Mouse (Mus musculus): ENCODE measurements around the gene Dram1. TPM values are rescaled to one million over a fixed set of nuclear protein-coding genes. Genes with fewer than 3 reads are reported as not detected.
"Not testable (repeated sequence)": the region's sequence is repeated elsewhere in the genome, so short reads cannot be mapped to it uniquely, and the experiment has no call there.

Gene Dram1
- total RNA-seq, 1 experiment from 2014 or later: 4.2 TPM

- ATAC-seq (replicated peaks; ENCODE audit: low read depth, poor library complexity, severe bottlenecking): peak; percentile 64
These were observed 10.7 kb upstream of the Dram1 start for GRCm38 (mm10) chr10:88389576-88389975.

GRCm38 (mm10) chr10:88386251-88386650 is 7.4 kb upstream of the Dram1 start:
- ATAC-seq (replicated peaks; ENCODE audit: low read depth, poor library complexity, severe bottlenecking): no peak

GRCm38 (mm10) chr10:88385758-88386157 is 6.9 kb upstream of the Dram1 start:
- peak; percentile 63 for ATAC-seq (replicated peaks; ENCODE audit: low read depth, poor library complexity, severe bottlenecking)

- ATAC-seq (replicated peaks; ENCODE audit: low read depth, poor library complexity, severe bottlenecking): no peak
These were observed 6.4 kb upstream of the Dram1 start for GRCm38 (mm10) chr10:88385290-88385689.

GRCm38 (mm10) chr10:88384081-88384480 is 5.2 kb upstream of the Dram1 start:
- ATAC-seq (replicated peaks; ENCODE audit: low read depth, poor library complexity, severe bottlenecking): no peak

GRCm38 (mm10) chr10:88383479-88383878 is 4.6 kb upstream of the Dram1 start:
- ATAC-seq (replicated peaks; ENCODE audit: low read depth, poor library complexity, severe bottlenecking): no peak

- 0 out of 2 replicates have a peak, but pooled peaks have one; percentile 10 for ATAC-seq (replicated peaks; ENCODE audit: low read depth, poor library complexity, severe bottlenecking)
These were observed 3.1 kb upstream of the Dram1 start for GRCm38 (mm10) chr10:88382009-88382408.

GRCm38 (mm10) chr10:88381286-88381685 is 2.4 kb upstream of the Dram1 start:
- ATAC-seq (replicated peaks; ENCODE audit: low read depth, poor library complexity, severe bottlenecking): no peak

GRCm38 (mm10) chr10:88380430-88381060 is 1.7 kb upstream of the Dram1 start:
- no peak for ATAC-seq (replicated peaks; ENCODE audit: low read depth, poor library complexity, severe bottlenecking)

GRCm38 (mm10) chr10:88380002-88380401 is 1.1 kb upstream of the Dram1 start:
- peak; percentile 37 for ATAC-seq (replicated peaks; ENCODE audit: low read depth, poor library complexity, severe bottlenecking)

GRCm38 (mm10) chr10:88377666-88378065 is 1.2 kb downstream of the Dram1 start:
- ATAC-seq (replicated peaks; ENCODE audit: low read depth, poor library complexity, severe bottlenecking): no peak

GRCm38 (mm10) chr10:88376770-88377169 is 2.1 kb downstream of the Dram1 start:
- peak; percentile 63 for ATAC-seq (replicated peaks; ENCODE audit: low read depth, poor library complexity, severe bottlenecking)

GRCm38 (mm10) chr10:88374984-88375383 is 3.9 kb downstream of the Dram1 start:
- no peak for ATAC-seq (replicated peaks; ENCODE audit: low read depth, poor library complexity, severe bottlenecking)

- ATAC-seq (replicated peaks; ENCODE audit: low read depth, poor library complexity, severe bottlenecking): not testable (repeated sequence)
These were observed 5.9 kb downstream of the Dram1 start for GRCm38 (mm10) chr10:88372945-88373344.

GRCm38 (mm10) chr10:88372436-88372835 is 6.4 kb downstream of the Dram1 start:
- no peak for ATAC-seq (replicated peaks; ENCODE audit: low read depth, poor library complexity, severe bottlenecking)

GRCm38 (mm10) chr10:88371793-88372192 is 7.1 kb downstream of the Dram1 start:
- peak; percentile 42; the same call in 1 of the 2 replicates for ATAC-seq (replicated peaks; ENCODE audit: low read depth, poor library complexity, severe bottlenecking)

- no peak for ATAC-seq (replicated peaks; ENCODE audit: low read depth, poor library complexity, severe bottlenecking)
These were observed 9.6 kb downstream of the Dram1 start for GRCm38 (mm10) chr10:88369233-88369632.

- no peak for ATAC-seq (replicated peaks; ENCODE audit: low read depth, poor library complexity, severe bottlenecking)
These were observed 14.7 kb downstream of the Dram1 start for GRCm38 (mm10) chr10:88364221-88364620.

- ATAC-seq (replicated peaks; ENCODE audit: low read depth, poor library complexity, severe bottlenecking): no peak
These were observed 16.7 kb downstream of the Dram1 start for GRCm38 (mm10) chr10:88362218-88362617.

- peak; percentile 73 for ATAC-seq (replicated peaks; ENCODE audit: low read depth, poor library complexity, severe bottlenecking)
These were observed 21.8 kb downstream of the Dram1 start for GRCm38 (mm10) chr10:88356983-88357559.

- ATAC-seq (replicated peaks; ENCODE audit: low read depth, poor library complexity, severe bottlenecking): no peak
These were observed 22.5 kb downstream of the Dram1 start for GRCm38 (mm10) chr10:88356114-88356982.
